Mouse (Mus musculus): Measurements from ENCODE around the gene Trim41. TPM values are rescaled to one million over a fixed set of nuclear protein-coding genes. Genes with fewer than 3 reads are reported as not detected.

Gene Trim41
- polyA plus RNA-seq (2015; fragmentation: Nextera tagmentation; extraction: Ambion mirVana) = 8.3 and 8.7 TPM in 2 replicates

- Histone ChIP-seq H3K4me3 (peak within 1 kb of the TSS; percentile 75), H3K9me3 (no peaks in the 10 kb centered on the region), H3K4me2 (peak within 1 kb of the TSS; percentile 83), H3K36me3 (peaks cover 20% of the 10 kb centered on the region), H3K27me3 (no peaks in the 10 kb centered on the region), H3K27ac (peak within 1 kb of the TSS; percentile 93), H3K4me1 (peaks cover 28% of the 10 kb centered on the region), H3K9ac (peak within 1 kb of the TSS; percentile 89)
- under 1% methylated on average over 77 of the region's 77 CpGs for WGBS
- peak; percentile 96 for ATAC-seq (ENCODE audit: insufficient number of reproducible peaks, insufficient read depth, low FRiP score, low TSS enrichment, low read depth)
Measured at GRCm38 (mm10) chr11:48816800-48817665, at the start of gene Trim41. Gene Trim41 (minus strand): TSS chr11:48817353.

GRCm38 (mm10) chr11:48866481-48866880 is 49.3 kb upstream of the Trim41 start:
- Histone ChIP-seq H3K4me2 (no peak overlapping the region), H3K4me3 (no peak overlapping the region), H3K9ac (no peak overlapping the region), H3K4me1 (peaks cover 6% of the 10 kb centered on the region; the same call in 1 of the 2 replicates), H3K9me3 (no peaks in the 10 kb centered on the region), H3K36me3 (no peaks in the 10 kb centered on the region), H3K27ac (no peak overlapping the region), H3K27me3 (no peaks in the 10 kb centered on the region; the same call in 1 of the 2 replicates)
- no peak for ATAC-seq (ENCODE audit: insufficient number of reproducible peaks, insufficient read depth, low FRiP score, low TSS enrichment, low read depth)
- 93% methylated on average over 9 of the region's 9 CpGs for WGBS

GRCm38 (mm10) chr11:48863808-48864207 is 46.7 kb upstream of the Trim41 start:
- no peak for ATAC-seq (ENCODE audit: insufficient number of reproducible peaks, insufficient read depth, low FRiP score, low TSS enrichment, low read depth)
- H3K4me1 ChIP-seq = 0 out of 2 replicates have a peak, but pooled peaks cover 1% of the 10 kb centered on the region
- H3K27me3 ChIP-seq = peaks cover 10% of the 10 kb centered on the region
- no peak overlapping the region for H3K27ac ChIP-seq
- 74% methylated on average over 3 of the region's 3 CpGs for WGBS
- no peaks in the 10 kb centered on the region for H3K36me3 ChIP-seq
- no peaks in the 10 kb centered on the region for H3K9me3 ChIP-seq
- no peak overlapping the region for H3K4me2 ChIP-seq
- H3K9ac ChIP-seq = no peak overlapping the region
- no peak overlapping the region for H3K4me3 ChIP-seq

- no peak overlapping the region for H3K27ac ChIP-seq
- H3K27me3 ChIP-seq = peaks cover 10% of the 10 kb centered on the region
- H3K36me3 ChIP-seq = no peaks in the 10 kb centered on the region
- no peak overlapping the region for H3K4me3 ChIP-seq
- ATAC-seq (ENCODE audit: insufficient number of reproducible peaks, insufficient read depth, low FRiP score, low TSS enrichment, low read depth) = no peak
- no peak overlapping the region for H3K4me2 ChIP-seq
- peaks cover 11% of the 10 kb centered on the region for H3K4me1 ChIP-seq
- 59% methylated on average over 1 of the region's 1 CpGs for WGBS
- H3K9ac ChIP-seq = no peak overlapping the region
- H3K9me3 ChIP-seq = no peaks in the 10 kb centered on the region
Measured at GRCm38 (mm10) chr11:48862784-48863319, 45.7 kb upstream of the Trim41 start.

GRCm38 (mm10) chr11:48859014-48859413 is 41.9 kb upstream of the Trim41 start:
- no peaks in the 10 kb centered on the region for H3K9me3 ChIP-seq
- no peak for ATAC-seq (ENCODE audit: insufficient number of reproducible peaks, insufficient read depth, low FRiP score, low TSS enrichment, low read depth)
- under 1% methylated on average over 6 of the region's 6 CpGs for WGBS
- no peak overlapping the region for H3K27ac ChIP-seq
- peak overlapping the region; percentile 69 for H3K4me3 ChIP-seq
- H3K9ac ChIP-seq = no peak overlapping the region
- H3K4me1 ChIP-seq = peaks cover 21% of the 10 kb centered on the region
- peaks cover 10% of the 10 kb centered on the region for H3K27me3 ChIP-seq
- peak overlapping the region; percentile 86 for H3K4me2 ChIP-seq
- H3K36me3 ChIP-seq = no peaks in the 10 kb centered on the region

GRCm38 (mm10) chr11:48853474-48854180 is 36.5 kb upstream of the Trim41 start:
- H3K36me3 ChIP-seq = no peaks in the 10 kb centered on the region
- under 1% methylated on average over 31 of the region's 31 CpGs for WGBS
- H3K9ac ChIP-seq = peak overlapping the region; percentile 72
- no peak overlapping the region for H3K27ac ChIP-seq
- peak; percentile 33 for ATAC-seq (ENCODE audit: insufficient number of reproducible peaks, insufficient read depth, low FRiP score, low TSS enrichment, low read depth)
- peaks cover 12% of the 10 kb centered on the region for H3K27me3 ChIP-seq
- no peaks in the 10 kb centered on the region for H3K9me3 ChIP-seq
- H3K4me3 ChIP-seq = peak overlapping the region; percentile 69
- peaks cover 18% of the 10 kb centered on the region for H3K4me1 ChIP-seq
- H3K4me2 ChIP-seq = peak overlapping the region; percentile 86

- Histone ChIP-seq H3K9me3 (no peaks in the 10 kb centered on the region), H3K4me2 (peak overlapping the region; percentile 86), H3K9ac (peak overlapping the region; percentile 69), H3K27ac (no peak overlapping the region), H3K36me3 (no peaks in the 10 kb centered on the region), H3K27me3 (peaks cover 19% of the 10 kb centered on the region), H3K4me3 (peak overlapping the region; percentile 69), H3K4me1 (peaks cover 11% of the 10 kb centered on the region)
- no peak; the same call in 1 of the 2 replicates for ATAC-seq (ENCODE audit: insufficient number of reproducible peaks, insufficient read depth, low FRiP score, low TSS enrichment, low read depth)
- 7% methylated on average over 23 of the region's 23 CpGs for WGBS
Measured at GRCm38 (mm10) chr11:48852624-48853473, 35.7 kb upstream of the Trim41 start.

GRCm38 (mm10) chr11:48852190-48852589 is 35.0 kb upstream of the Trim41 start:
- no peak for ATAC-seq (ENCODE audit: insufficient number of reproducible peaks, insufficient read depth, low FRiP score, low TSS enrichment, low read depth)
- Histone ChIP-seq H3K4me1 (peaks cover 9% of the 10 kb centered on the region; the same call in 1 of the 2 replicates), H3K4me2 (peak overlapping the region; percentile 86), H3K4me3 (no peak overlapping the region), H3K27ac (no peak overlapping the region), H3K9ac (no peak overlapping the region), H3K36me3 (no peaks in the 10 kb centered on the region), H3K9me3 (no peaks in the 10 kb centered on the region), H3K27me3 (peaks cover 21% of the 10 kb centered on the region)
- WGBS = 79% methylated on average over 4 of the region's 4 CpGs

GRCm38 (mm10) chr11:48851270-48851995 is 34.3 kb upstream of the Trim41 start:
- H3K36me3 ChIP-seq = no peaks in the 10 kb centered on the region
- H3K4me2 ChIP-seq = no peak overlapping the region
- H3K27me3 ChIP-seq = peaks cover 21% of the 10 kb centered on the region
- 79% methylated on average over 4 of the region's 4 CpGs for WGBS
- ATAC-seq (ENCODE audit: insufficient number of reproducible peaks, insufficient read depth, low FRiP score, low TSS enrichment, low read depth) = no peak
- H3K9ac ChIP-seq = no peak overlapping the region
- no peak overlapping the region for H3K27ac ChIP-seq
- peaks cover 9% of the 10 kb centered on the region; the same call in 1 of the 2 replicates for H3K4me1 ChIP-seq
- H3K9me3 ChIP-seq = no peaks in the 10 kb centered on the region
- H3K4me3 ChIP-seq = no peak overlapping the region

GRCm38 (mm10) chr11:48850240-48850639 is 33.1 kb upstream of the Trim41 start:
- no peak for ATAC-seq (ENCODE audit: insufficient number of reproducible peaks, insufficient read depth, low FRiP score, low TSS enrichment, low read depth)
- WGBS = 65% methylated on average over 2 of the region's 2 CpGs
- no peaks in the 10 kb centered on the region for H3K36me3 ChIP-seq

More at GRCm38 (mm10) chr11:48850240-48850639, 33.1 kb upstream of the Trim41 start:
- H3K9me3 ChIP-seq = no peaks in the 10 kb centered on the region
- no peak overlapping the region for H3K27ac ChIP-seq
- no peak overlapping the region for H3K4me2 ChIP-seq
- no peak overlapping the region for H3K9ac ChIP-seq
- H3K27me3 ChIP-seq = peaks cover 21% of the 10 kb centered on the region
- no peak overlapping the region for H3K4me3 ChIP-seq
- H3K4me1 ChIP-seq = peaks cover 9% of the 10 kb centered on the region; the same call in 1 of the 2 replicates
